Mouse (Mus musculus) kidney, adult 2 months (tissue): ENCODE results near the gene Tmem262.

Experiments
- CTCF ChIP-seq: fragments of 200-500 bp; conservative IDR thresholded peaks from 2 replicates; pipeline ENCODE4 v1.5.1; 2011; ENCODE audit warnings: low read depth, mild to moderate bottlenecking, control low read depth, low read length, moderate library complexity, mixed read lengths; ENCODE audit not compliant: insufficient read depth, insufficient read length
- POLR2A ChIP-seq: fragments of 200-500 bp; IDR thresholded peaks from one replicate; pipeline ENCODE4 v1.6.1; 2011; ENCODE audit warnings: low read depth, low read length, control low read depth

DNA sequence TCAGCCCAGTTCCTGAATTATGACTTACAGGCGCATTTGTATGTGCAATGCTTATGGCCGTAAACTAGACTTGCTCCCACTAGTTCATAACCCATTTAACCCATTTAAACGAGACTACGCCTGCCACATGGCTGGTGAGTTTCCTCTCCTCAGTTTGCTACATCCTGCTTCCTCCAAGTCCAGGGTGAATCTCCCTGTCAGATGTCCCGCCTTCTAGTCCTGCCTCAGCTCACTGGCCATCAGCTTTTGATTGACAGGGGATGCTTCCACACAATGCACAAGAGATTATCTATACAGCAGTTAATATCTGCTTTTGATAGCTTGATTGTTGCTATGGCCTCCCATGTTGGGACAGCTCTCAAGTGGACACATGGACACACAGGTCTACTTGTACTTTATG lies 25.5 kb upstream of the Tmem262 start:
- TF ChIP-seq CTCF (no peak), POLR2A (no peak)
